Mouse (Mus musculus) liver, embryonic 16.5 days (tissue): Measurements from ENCODE around the gene Topaz1. TPM values are rescaled to one million over a fixed set of nuclear protein-coding genes. Genes with fewer than 3 reads are reported as not detected.

Source experiments
- ATAC-seq: fragments of 200-750 bp; cut with Nextera tagmentation; 2 replicates; pipeline ENCODE4 v1.8.0; 2017; ENCODE audit warnings: low read depth, mild to moderate bottlenecking, moderate number of reproducible peaks, moderate library complexity
- H3K27ac ChIP-seq: fragments of 300-500 bp; sonication (generic); 2 replicates; pipeline ENCODE4 v1.5.1; 2014; ENCODE audit warnings: mild to moderate bottlenecking, low read length
- H3K27me3 ChIP-seq: fragments of 300-500 bp; sonication (generic); 2 replicates; pipeline ENCODE4 v1.6.1; 2014; ENCODE audit warnings: low read depth, low read length, mixed read lengths; ENCODE audit not compliant: control insufficient read depth, insufficient read depth
- H3K36me3 ChIP-seq: fragments of 300-500 bp; sonication (generic); 2 replicates; pipeline ENCODE4 v1.6.1; 2014; ENCODE audit warnings: mild to moderate bottlenecking; ENCODE audit not compliant: control insufficient read depth, insufficient read depth
- H3K4me1 ChIP-seq: fragments of 300-500 bp; sonication (generic); 2 replicates; pipeline ENCODE4 v1.6.1; 2014; ENCODE audit warnings: low read depth, low read length, mixed read lengths; ENCODE audit not compliant: control insufficient read depth
- H3K4me2 ChIP-seq: fragments of 300-500 bp; sonication (generic); 2 replicates; pipeline ENCODE4 v1.6.1; 2014; ENCODE audit warnings: low read depth, low read length, mixed read lengths
- H3K4me3 ChIP-seq: fragments of 300-500 bp; sonication (generic); 2 replicates; pipeline ENCODE4 v1.5.1; 2014; ENCODE audit warnings: low read depth, mild to moderate bottlenecking, low read length
- H3K9ac ChIP-seq: fragments of 300-500 bp; sonication (generic); 2 replicates; pipeline ENCODE4 v1.6.1; 2014; ENCODE audit warnings: low read depth, low read length
- H3K9me3 ChIP-seq: fragments of 300-500 bp; sonication (generic); replicated peaks from 2 replicates; pipeline ENCODE4 v1.6.1; 2016; ENCODE audit warnings: low read length; ENCODE audit not compliant: control insufficient read depth
- WGBS: fragments of 180-500 bp; shearing (Covaris S2); extraction: QIAGEN DNeasy Blood & Tissue Kit; methylation state at CpG from one replicate; pipeline ENCODE4 v1.1.7; 2014; ENCODE audit not compliant: insufficient replicate concordance; 5-methylcytosine and 5-hydroxymethylcytosine counted together
- polyA plus RNA-seq: library from polyadenylated mRNA; unstranded; fragments of >200 nt; fragmentation: Nextera tagmentation; extraction: Ambion mirVana; gene quantifications from 2 replicates; pipeline ENCODE4 v1.2.1, GENCODE M21; 2015

Topaz1 gene
- polyA plus RNA-seq, 1 experiment from 2014 or later, result not detected

DNA sequence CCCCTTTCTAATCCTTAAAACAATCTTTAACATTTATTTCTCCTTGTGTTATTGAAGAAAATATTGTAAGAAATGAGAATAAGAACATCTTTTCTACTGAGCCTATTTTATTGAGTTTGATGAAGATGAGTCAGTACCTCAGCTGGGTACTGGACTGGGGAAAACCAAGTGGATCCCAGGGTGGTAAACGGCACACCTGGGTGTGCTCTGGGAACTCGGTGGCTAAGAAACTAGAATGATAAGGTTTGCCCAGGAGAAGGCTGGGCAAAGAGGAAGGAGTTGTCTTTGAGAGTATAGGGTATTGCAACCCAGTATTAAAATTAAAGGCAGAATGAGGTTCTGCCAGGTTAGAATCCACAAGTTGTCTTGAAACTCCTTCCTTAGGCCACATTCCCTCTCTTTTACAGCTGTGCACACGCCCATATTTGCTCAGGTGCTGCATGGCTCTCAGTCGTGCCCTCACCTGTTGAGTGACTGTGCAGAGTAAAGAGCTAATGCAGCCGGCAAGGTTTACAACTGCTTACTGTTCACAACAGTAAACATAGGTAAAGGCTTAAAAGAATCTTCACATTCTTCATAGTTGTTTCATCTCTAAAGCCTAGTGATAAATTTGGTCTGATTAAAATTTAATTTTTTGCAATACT, 76.3 kb downstream of the Topaz1 start:
- WGBS, result 62% methylated on average over 5 of the region's 5 CpGs
- Histone ChIP-seq H3K4me1 (no peaks in the 10 kb centered on the region), H3K4me3 (no peak overlapping the region), H3K36me3 (peaks cover 5% of the 10 kb centered on the region), H3K27me3 (no peaks in the 10 kb centered on the region), H3K27ac (no peak overlapping the region), H3K9me3 (no peaks in the 10 kb centered on the region), H3K9ac (no peak overlapping the region), H3K4me2 (no peak overlapping the region)
- ATAC-seq, result no peak

GRCm38 (mm10) chr9:122826743-122827142, 79.6 kb downstream of the Topaz1 start:
- H3K27me3 ChIP-seq, result no peaks in the 10 kb centered on the region
- H3K4me2 ChIP-seq, result no peak overlapping the region
- H3K9ac ChIP-seq, result no peak overlapping the region
- no peak overlapping the region for H3K4me3 ChIP-seq
- H3K4me1 ChIP-seq, result no peaks in the 10 kb centered on the region
- 68% methylated on average over 4 of the region's 4 CpGs for WGBS
- ATAC-seq, result peak; percentile 72
- no peaks in the 10 kb centered on the region for H3K9me3 ChIP-seq
- peaks cover 2% of the 10 kb centered on the region; the same call in 1 of the 2 replicates for H3K36me3 ChIP-seq
- no peak overlapping the region for H3K27ac ChIP-seq

- no peak overlapping the region for H3K9ac ChIP-seq
- H3K9me3 ChIP-seq, result no peaks in the 10 kb centered on the region
- H3K36me3 ChIP-seq, result no peaks in the 10 kb centered on the region; the same call in 1 of the 2 replicates
- no peak overlapping the region for H3K4me2 ChIP-seq
- 55% methylated on average over 4 of the region's 4 CpGs for WGBS
- ATAC-seq, result no peak
- H3K4me3 ChIP-seq, result no peak overlapping the region
- no peaks in the 10 kb centered on the region for H3K27me3 ChIP-seq
- no peak overlapping the region for H3K27ac ChIP-seq
- H3K4me1 ChIP-seq, result no peaks in the 10 kb centered on the region
Observed at GRCm38 (mm10) chr9:122829826-122830380, 82.8 kb downstream of the Topaz1 start.

GRCm38 (mm10) chr9:122836126-122836525, 89.0 kb downstream of the Topaz1 start:
- WGBS, result 68% methylated on average over 9 of the region's 9 CpGs
- H3K4me1 ChIP-seq, result no peaks in the 10 kb centered on the region
- H3K4me3 ChIP-seq, result no peak overlapping the region
- no peak overlapping the region for H3K9ac ChIP-seq
- ATAC-seq, result no peak
- H3K27ac ChIP-seq, result no peak overlapping the region
- no peaks in the 10 kb centered on the region for H3K27me3 ChIP-seq
- H3K4me2 ChIP-seq, result no peak overlapping the region
- H3K9me3 ChIP-seq, result no peaks in the 10 kb centered on the region
- no peaks in the 10 kb centered on the region for H3K36me3 ChIP-seq

GRCm38 (mm10) chr9:122836790-122837189, 89.6 kb downstream of the Topaz1 start:
- WGBS, result 64% methylated on average over 6 of the region's 6 CpGs

DNA sequence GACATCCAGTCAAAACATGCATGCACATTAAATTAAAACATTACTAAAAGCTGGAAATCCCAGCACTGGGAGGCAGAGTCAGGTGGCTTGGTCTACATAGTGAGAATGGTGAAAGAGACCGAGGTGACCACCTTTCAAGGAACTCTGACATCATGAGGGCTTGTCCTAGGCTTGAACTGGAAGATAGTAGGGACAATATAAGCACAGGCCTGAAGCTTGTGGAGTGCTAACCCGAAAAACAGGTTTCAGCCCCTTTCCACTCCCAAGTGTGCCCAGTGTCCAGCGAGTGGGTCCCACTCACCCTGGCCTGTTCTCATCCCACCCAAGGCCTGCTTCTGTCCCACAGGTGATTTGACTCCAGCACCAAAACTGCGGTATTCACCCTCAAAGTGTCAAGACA, 90.1 kb downstream of the Topaz1 start:
- H3K27ac ChIP-seq, result no peak overlapping the region
- H3K4me2 ChIP-seq, result no peak overlapping the region
- H3K4me1 ChIP-seq, result no peaks in the 10 kb centered on the region
- no peak overlapping the region for H3K4me3 ChIP-seq
- H3K9me3 ChIP-seq, result no peaks in the 10 kb centered on the region
- ATAC-seq, result no peak
- no peak overlapping the region for H3K9ac ChIP-seq
- no peaks in the 10 kb centered on the region for H3K36me3 ChIP-seq
- no peaks in the 10 kb centered on the region for H3K27me3 ChIP-seq
- 65% methylated on average over 4 of the region's 4 CpGs for WGBS

More at GRCm38 (mm10) chr9:122836790-122837189, 89.6 kb downstream of the Topaz1 start:
- H3K27ac ChIP-seq, result no peak overlapping the region
- H3K36me3 ChIP-seq, result no peaks in the 10 kb centered on the region
- no peak for ATAC-seq
- no peak overlapping the region for H3K4me2 ChIP-seq
- no peaks in the 10 kb centered on the region for H3K27me3 ChIP-seq
- no peaks in the 10 kb centered on the region for H3K9me3 ChIP-seq
- no peaks in the 10 kb centered on the region for H3K4me1 ChIP-seq
- no peak overlapping the region for H3K9ac ChIP-seq
- no peak overlapping the region for H3K4me3 ChIP-seq

DNA sequence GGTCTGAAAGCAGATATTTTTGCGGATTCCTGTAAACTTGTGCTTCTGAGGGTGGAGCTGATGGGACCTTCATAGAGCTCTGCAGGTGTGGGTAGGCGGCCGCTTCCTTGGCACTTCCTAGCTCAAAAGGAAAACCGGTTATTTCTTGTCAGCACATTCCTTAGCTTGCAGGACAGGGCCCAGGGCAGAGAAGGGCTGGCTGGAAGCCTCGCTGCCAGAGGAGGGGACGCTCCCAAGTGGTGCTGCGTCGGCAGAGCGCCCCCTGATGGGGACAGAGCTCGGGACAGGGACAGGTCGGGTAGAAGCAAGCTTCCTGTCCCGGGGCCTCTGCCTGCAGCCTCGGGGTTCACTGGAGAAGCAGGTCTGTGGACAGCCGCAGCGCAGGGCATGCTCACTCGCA, 90.5 kb downstream of the Topaz1 start:
- Histone ChIP-seq H3K4me2 (no peak overlapping the region), H3K9ac (no peak overlapping the region), H3K27me3 (no peaks in the 10 kb centered on the region), H3K9me3 (no peaks in the 10 kb centered on the region), H3K27ac (no peak overlapping the region), H3K4me3 (no peak overlapping the region), H3K4me1 (no peaks in the 10 kb centered on the region), H3K36me3 (no peaks in the 10 kb centered on the region)
- ATAC-seq, result no peak
- WGBS, result 34% methylated on average over 16 of the region's 16 CpGs

DNA sequence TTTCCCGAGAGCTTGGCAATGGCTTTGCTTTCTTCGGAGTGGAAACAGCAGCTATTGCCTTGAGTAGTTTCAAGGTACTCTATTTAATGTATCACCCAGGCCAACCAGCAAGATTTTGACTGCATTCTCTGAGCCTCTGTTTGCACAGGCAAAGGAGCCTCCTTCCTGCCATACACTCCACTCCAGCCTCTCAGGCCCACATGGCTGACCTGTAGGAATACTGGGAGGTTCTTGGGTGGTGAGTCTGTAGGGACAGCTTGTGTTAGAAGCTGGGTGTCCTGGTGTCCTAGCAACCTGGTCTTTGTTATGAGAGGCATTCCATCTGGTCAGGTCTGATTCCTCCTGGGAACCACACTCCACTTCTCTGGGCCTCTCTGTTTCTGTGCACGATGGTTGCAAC, 96.6 kb downstream of the Topaz1 start, which contains the start of gene Gm35549:
Gene Gm35549 (minus strand): TSS at position 276 of the 400 bp plus-strand sequence.
- Histone ChIP-seq H3K9me3 (0 out of 2 replicates have a peak, but pooled peaks cover 2% of the 10 kb centered on the region), H3K4me3 (no peak within 1 kb of the TSS), H3K27me3 (no peaks in the 10 kb centered on the region), H3K4me2 (no peak within 1 kb of the TSS), H3K27ac (no peak within 1 kb of the TSS), H3K4me1 (no peaks in the 10 kb centered on the region), H3K36me3 (peaks cover 4% of the 10 kb centered on the region), H3K9ac (no peak within 1 kb of the TSS)
- ATAC-seq, result no peak
- 69% methylated on average over 3 of the region's 3 CpGs for WGBS

DNA sequence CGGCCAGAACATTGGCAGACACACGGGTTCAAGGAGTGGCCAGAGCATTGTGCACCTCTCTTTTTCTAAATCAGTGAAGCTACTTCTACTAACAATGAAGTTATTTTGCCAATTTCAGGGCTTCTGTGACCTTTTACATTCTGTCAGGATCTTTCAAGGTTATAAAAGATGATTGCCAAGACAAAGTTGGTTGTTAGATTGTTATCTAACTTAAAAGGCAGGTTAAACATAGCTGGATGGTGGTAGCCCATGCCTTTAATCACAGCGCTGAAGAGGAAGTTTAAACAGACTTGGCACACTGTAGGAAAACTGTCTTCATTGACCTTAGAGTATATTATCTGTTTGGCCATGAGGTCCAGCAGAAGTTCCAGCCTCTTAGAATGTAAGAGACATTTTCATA, 98.5 kb downstream of the Topaz1 start:
- no peak overlapping the region for H3K4me3 ChIP-seq

More for the DNA sequence above, 98.5 kb downstream of the Topaz1 start:
- Histone ChIP-seq H3K4me1 (no peaks in the 10 kb centered on the region), H3K9me3 (peaks cover 2% of the 10 kb centered on the region; the same call in 1 of the 2 replicates), H3K36me3 (peaks cover 15% of the 10 kb centered on the region), H3K27ac (no peak overlapping the region), H3K9ac (no peak overlapping the region), H3K27me3 (no peaks in the 10 kb centered on the region), H3K4me2 (no peak overlapping the region)
- WGBS, result 51% methylated on average over 3 of the region's 3 CpGs
- no peak for ATAC-seq
